Mouse (Mus musculus) CH12.LX (cell line): ENCODE results near the gene Pdap1. TPM values are rescaled to one million over a fixed set of nuclear protein-coding genes. Genes with fewer than 3 reads are reported as not detected.

Experiments
- DNase-seq: peaks from one replicate; pipeline ENCODE4 v3.0.0-alpha.2; 2013; ENCODE audit errors: extremely low read depth
- H3K27ac ChIP-seq: 2 replicates; pipeline ENCODE4 v1.5.1; 2012; ENCODE audit warnings: low read depth, mild to moderate bottlenecking, control low read depth, moderate library complexity; ENCODE audit not compliant: insufficient read depth
- H3K27me3 ChIP-seq: replicated peaks from 2 replicates; pipeline ENCODE3; 2012; ENCODE audit warnings: inconsistent platforms
- H3K36me3 ChIP-seq, 2 experiments: replicated peaks in 1 of 2; 2 replicates each; pipeline versions ENCODE3 to v1.6.1; 2012; ENCODE audit warnings: inconsistent platforms in 1 of 2, low read length in 1 of 2, mild to moderate bottlenecking in 1 of 2, mixed read lengths in 1 of 2, moderate library complexity in 1 of 2; ENCODE audit not compliant: control insufficient read depth in 1 of 2, insufficient read depth in 1 of 2
- H3K4me1 ChIP-seq, 2 experiments: 2 replicates each; pipeline ENCODE4 v1.6.1; 2012; ENCODE audit warnings: inconsistent platforms in 1 of 2, moderate library complexity in 1 of 2; ENCODE audit not compliant: insufficient read depth in 2 of 2, control insufficient read depth in 1 of 2
- H3K4me2 ChIP-seq: 2 replicates; pipeline ENCODE4 v1.6.1; 2012; ENCODE audit warnings: low read depth, mild to moderate bottlenecking, control low read depth; ENCODE audit not compliant: poor library complexity, insufficient read depth, severe bottlenecking
- H3K4me3 ChIP-seq, 3 experiments: fragments of 150-350 bp in 1 of 3; sonication (generic) in 1 of 3; replicated peaks in 1 of 3; 2 replicates each; pipeline versions ENCODE3 to v1.5.1; 2011 to 2012; ENCODE audit warnings: low read depth in 2 of 3, low read length in 2 of 3, mild to moderate bottlenecking in 2 of 3, moderate library complexity in 2 of 3, control low read depth in 1 of 3, improper control_type of control experiment in 1 of 3, inconsistent platforms in 1 of 3, mixed read lengths in 1 of 3; ENCODE audit not compliant: poor library complexity in 1 of 3
- H3K79me2 ChIP-seq: replicated peaks from 2 replicates; pipeline ENCODE4 v1.6.1; 2012; ENCODE audit warnings: mild to moderate bottlenecking, moderate library complexity; ENCODE audit not compliant: control insufficient read depth, poor library complexity, insufficient read depth, severe bottlenecking; ENCODE audit errors: extremely low read depth
- H3K9ac ChIP-seq: 2 replicates; pipeline ENCODE4 v1.6.1; 2012; ENCODE audit warnings: low read depth, mild to moderate bottlenecking, control low read depth, moderate library complexity; ENCODE audit not compliant: insufficient read depth
- H3K9me3 ChIP-seq: replicated peaks from 2 replicates; pipeline ENCODE3; 2012; ENCODE audit warnings: low read length, inconsistent platforms, mixed read lengths
- BHLHE40 ChIP-seq: IDR thresholded peaks from 2 replicates; pipeline ENCODE4 v1.6.1; 2011; ENCODE audit warnings: mild to moderate bottlenecking, low read depth, low read length, improper control_type of control experiment
- CHD2 ChIP-seq: IDR thresholded peaks from 2 replicates; pipeline ENCODE4 v1.6.1; 2011; ENCODE audit warnings: low read length, improper control_type of control experiment
- E2F4 ChIP-seq: IDR thresholded peaks from 2 replicates; pipeline ENCODE4 v1.6.1; 2011; ENCODE audit warnings: low read depth, low read length, improper control_type of control experiment; ENCODE audit not compliant: insufficient replicate concordance
- ELF1 ChIP-seq: IDR thresholded peaks from 2 replicates; pipeline ENCODE4 v1.6.1; 2014; ENCODE audit warnings: low read depth, mild to moderate bottlenecking, inconsistent platforms, low read length, improper control_type of control experiment
- EP300 ChIP-seq: IDR thresholded peaks from 2 replicates; pipeline ENCODE4 v1.6.1; 2011; ENCODE audit warnings: low read length, improper control_type of control experiment
- JUN ChIP-seq: IDR thresholded peaks from 2 replicates; pipeline ENCODE4 v1.6.1; 2011; ENCODE audit warnings: low read depth, mild to moderate bottlenecking, low read length, improper control_type of control experiment, moderate library complexity; ENCODE audit not compliant: insufficient read depth
- MAX ChIP-seq: IDR thresholded peaks from 2 replicates; pipeline ENCODE4 v1.6.1; 2011; ENCODE audit warnings: low read length, improper control_type of control experiment
- MXI1 ChIP-seq: IDR thresholded peaks from 2 replicates; pipeline ENCODE4 v1.6.1; 2011; ENCODE audit warnings: mild to moderate bottlenecking, low read depth, low read length, improper control_type of control experiment
- MYC ChIP-seq: IDR thresholded peaks from 2 replicates; pipeline ENCODE4 v1.6.1; 2011; ENCODE audit warnings: low read depth, mild to moderate bottlenecking, improper control_type of control experiment, low read length
- NELFE ChIP-seq: IDR thresholded peaks from 2 replicates; pipeline ENCODE4 v1.6.1; 2011; ENCODE audit warnings: low read depth, low read length, improper control_type of control experiment
- NRF1 ChIP-seq: IDR thresholded peaks from 2 replicates; pipeline ENCODE4 v1.6.1; 2014; ENCODE audit warnings: low read depth, mild to moderate bottlenecking, inconsistent platforms, low read length, improper control_type of control experiment, moderate library complexity
- POLR2A ChIP-seq: IDR thresholded peaks from 2 replicates; pipeline ENCODE4 v1.6.1; 2011; ENCODE audit warnings: low read depth, mild to moderate bottlenecking, improper control_type of control experiment, low read length
- POLR2AphosphoS2 ChIP-seq: IDR thresholded peaks from 2 replicates; pipeline ENCODE4 v1.6.1; 2011; ENCODE audit warnings: low read depth, low read length, improper control_type of control experiment
- SIN3A ChIP-seq: IDR thresholded peaks from 2 replicates; pipeline ENCODE4 v1.6.1; 2012; ENCODE audit warnings: low read length, improper control_type of control experiment, inconsistent platforms
- TBP ChIP-seq: conservative IDR thresholded peaks from 2 replicates; pipeline ENCODE4 v1.6.1; 2011; ENCODE audit warnings: low read depth, low read length, improper control_type of control experiment
- TCF12 ChIP-seq: IDR thresholded peaks from 2 replicates; pipeline ENCODE4 v1.6.1; 2014; ENCODE audit warnings: low read depth, mild to moderate bottlenecking, inconsistent platforms, low read length, improper control_type of control experiment
- UBTF ChIP-seq: IDR thresholded peaks from 2 replicates; pipeline ENCODE4 v1.6.1; 2012; ENCODE audit warnings: low read depth, mild to moderate bottlenecking, inconsistent platforms, low read length, improper control_type of control experiment, moderate library complexity
- USF1 ChIP-seq: IDR thresholded peaks from 2 replicates; pipeline ENCODE4 v1.6.1; 2014; ENCODE audit warnings: low read depth, mild to moderate bottlenecking, inconsistent platforms, low read length, improper control_type of control experiment
- ZMIZ1 ChIP-seq: IDR thresholded peaks from 2 replicates; pipeline ENCODE4 v1.6.1; 2012; ENCODE audit warnings: low read depth, mild to moderate bottlenecking, inconsistent platforms, low read length, improper control_type of control experiment
- ZNF384 ChIP-seq: IDR thresholded peaks from 2 replicates; pipeline ENCODE4 v1.6.1; 2012; ENCODE audit warnings: low read depth, low read length, improper control_type of control experiment, inconsistent platforms
- dilution Hi-C: fragments of 300-500 bp; cut with MboI; formaldehyde crosslinking; loops from 2 replicates; pipeline ENCODE4 v1.14.3; 2020; ENCODE audit warnings: low sequenced_read_pairs; ENCODE audit not compliant: extremely low pct_unique_long_range_greater_than_20kb, extremely low pct_ligation_motif_present
- in situ Hi-C: fragments of 300-500 bp; cut with MboI; formaldehyde crosslinking; loops from 3 replicates; pipeline ENCODE4 v1.14.3; 2019; ENCODE audit warnings: low sequenced_read_pairs, low pct_ligation_motif_present, low pct_unique_long_range_greater_than_20kb, mixed read lengths
- polyA plus RNA-seq: library from polyadenylated mRNA; unstranded; fragments of >175 nt; gene quantifications from 2 replicates; pipeline ENCODE4 v1.2.1, GENCODE M21; 2012; ENCODE audit warnings: low read depth; ENCODE audit not compliant: insufficient read length
- total RNA-seq, 2 experiments: library from RNA; depleted of rRNA; stranded (reverse); fragments of 300-350 nt in 1 of 2; fragments of >200 nt in 1 of 2; gene quantifications; 2 replicates each; pipeline ENCODE4 v1.2.3; 2012 to 2014

The Pdap1 gene
- total and polyA plus RNA-seq, 3 experiments = 58.9 to 267 (median 86.7) TPM

DNA sequence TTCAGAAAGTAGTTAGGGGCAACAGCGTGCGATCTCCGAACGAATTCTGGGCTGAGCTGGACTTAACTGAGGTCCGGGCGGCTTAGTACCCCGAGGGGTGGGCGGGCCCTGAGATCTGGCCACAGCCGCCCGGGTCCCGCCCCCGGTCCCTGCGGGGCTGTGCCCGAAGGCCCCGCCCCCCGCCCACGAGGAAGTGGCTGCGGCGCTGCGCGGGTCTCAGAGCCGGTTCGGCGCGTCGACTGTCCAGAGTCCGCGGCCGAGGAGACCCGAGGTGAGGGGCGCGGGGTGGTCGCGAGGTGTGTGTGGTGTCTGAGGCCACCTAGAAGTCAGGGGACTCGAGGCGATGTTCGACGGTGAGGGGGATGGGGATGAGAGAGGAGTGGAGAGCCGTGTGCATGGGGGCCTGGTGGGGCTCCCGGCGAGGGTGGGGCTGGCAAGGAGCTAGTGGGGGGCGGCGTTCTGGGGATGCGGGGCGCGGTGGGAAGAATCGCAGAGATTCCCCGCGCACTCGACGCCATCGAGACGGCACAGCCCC is 25.9 kb downstream of the Pdap1 start, which contains the start of gene Arpc1b:
TSS of gene Arpc1b (plus strand) at position 145 of the 535 bp plus-strand sequence.
- peaks cover 11% of the 10 kb centered on the region for H3K9me3 ChIP-seq
- dilution Hi-C loops (no loop called here), in situ Hi-C loops (no loop called here)
- H3K4me3 ChIP-seq = peak within 1 kb of the TSS; percentile 73 to 98 (median 97)
- no peaks in the 10 kb centered on the region for H3K27me3 ChIP-seq
- H3K36me3 ChIP-seq = peaks cover 24 to 54% of the 10 kb centered on the region in 2 experiments
- peaks cover 46% of the 10 kb centered on the region for H3K79me2 ChIP-seq
- DNase-seq = peak; percentile 63
- H3K4me1 ChIP-seq = peaks cover 2 to 13% of the 10 kb centered on the region in 2 experiments; a peak in 2 of 4 replicates
- no peak for TF ChIP-seq UBTF
- no peak for TF ChIP-seq ZNF384
- no peak for TF ChIP-seq E2F4
- peak; percentile 86 for TF ChIP-seq POLR2A
- peak; percentile 29; the same call in 1 of the 2 replicates for TF ChIP-seq MAX
- no peak for TF ChIP-seq TBP
- TF ChIP-seq MYC = no peak
- TF ChIP-seq CHD2 = 0 out of 2 replicates have a peak, but pooled peaks have one; percentile 12
- TF ChIP-seq ELF1 = peak; percentile 61; the same call in 1 of the 2 replicates
- peak; percentile 59; the same call in 1 of the 2 replicates for TF ChIP-seq POLR2AphosphoS2
- no peak for TF ChIP-seq TCF12
- TF ChIP-seq SIN3A = no peak; the same call in 1 of the 2 replicates
- no peak; the same call in 1 of the 2 replicates for TF ChIP-seq MXI1
- no peak for TF ChIP-seq EP300
- peak; percentile 56 for TF ChIP-seq ZMIZ1
- peak; percentile 29; the same call in 1 of the 2 replicates for TF ChIP-seq NRF1
- TF ChIP-seq BHLHE40 = no peak
- peak; percentile 85 for TF ChIP-seq NELFE
- no peak for TF ChIP-seq USF1
- H3K27ac ChIP-seq = peak within 1 kb of the TSS; percentile 60
- peak within 1 kb of the TSS; percentile 86 for H3K4me2 ChIP-seq
- H3K9ac ChIP-seq = peak within 1 kb of the TSS; percentile 77

DNA sequence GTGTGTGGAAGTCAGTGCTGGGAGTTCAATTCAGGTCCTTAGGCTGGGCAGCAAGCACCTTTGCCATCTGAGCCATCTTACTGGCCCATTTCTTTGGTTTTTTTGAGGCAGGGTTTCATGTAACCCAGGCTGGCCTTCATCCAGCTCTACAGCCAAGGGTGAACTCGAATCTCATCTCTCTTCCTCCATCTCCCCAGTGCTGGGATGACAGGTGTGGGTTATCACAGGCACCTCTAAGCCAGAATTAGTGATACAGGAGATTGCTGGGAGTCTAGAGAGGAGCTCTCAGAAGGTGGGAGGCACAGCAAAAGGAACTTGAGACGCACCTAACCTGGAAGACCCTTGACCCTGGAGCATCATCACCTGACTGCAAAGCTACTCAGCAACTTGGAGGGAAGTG is 26.6 kb downstream of the Pdap1 start:
- no peak for DNase-seq
- peaks cover 39% of the 10 kb centered on the region for H3K79me2 ChIP-seq
- in situ Hi-C loops = no loop called here
- dilution Hi-C loops = no loop called here
- H3K4me3 ChIP-seq = peak overlapping the region; percentile 13 to 98 (median 97)
- H3K27me3 ChIP-seq = no peaks in the 10 kb centered on the region
- no peak overlapping the region for H3K27ac ChIP-seq
- no peak overlapping the region for H3K9ac ChIP-seq
- no peak for TF ChIP-seq JUN
- H3K36me3 ChIP-seq = peaks cover 24 to 53% of the 10 kb centered on the region in 2 experiments
- H3K4me1 ChIP-seq = peaks cover 2 to 13% of the 10 kb centered on the region in 2 experiments; a peak in 2 of 4 replicates
- peak overlapping the region; percentile 73; the same call in 1 of the 2 replicates for H3K4me2 ChIP-seq
- peaks cover 5% of the 10 kb centered on the region for H3K9me3 ChIP-seq
